Mouse (Mus musculus) layer of hippocampus, adult 18-20 months (tissue): ENCODE measurements around the gene Rsrc2. TPM values are rescaled to one million over a fixed set of nuclear protein-coding genes. Genes with fewer than 3 reads are reported as not detected.

Experiments used
- DNase-seq, 2 experiments: peaks; one replicate each; pipeline ENCODE4 v3.0.0; 2022; ENCODE audit warnings: low spot score in 2 of 2
- total RNA-seq, 2 experiments: library from RNA; stranded (reverse); gene quantifications; 2 replicates each; pipeline ENCODE4 v1.2.3; 2021

Rsrc2 gene
- total RNA-seq, 2 experiments from 2014 or later, result 97.4 to 99.3 TPM

- peak; percentile 22 to 67 for DNase-seq
Observed at GRCm38 (mm10) chr5:123699198-123699597, 50.0 kb downstream of the Rsrc2 start.

GRCm38 (mm10) chr5:123696961-123697360 is 52.3 kb downstream of the Rsrc2 start:
- no peak for DNase-seq

DNA sequence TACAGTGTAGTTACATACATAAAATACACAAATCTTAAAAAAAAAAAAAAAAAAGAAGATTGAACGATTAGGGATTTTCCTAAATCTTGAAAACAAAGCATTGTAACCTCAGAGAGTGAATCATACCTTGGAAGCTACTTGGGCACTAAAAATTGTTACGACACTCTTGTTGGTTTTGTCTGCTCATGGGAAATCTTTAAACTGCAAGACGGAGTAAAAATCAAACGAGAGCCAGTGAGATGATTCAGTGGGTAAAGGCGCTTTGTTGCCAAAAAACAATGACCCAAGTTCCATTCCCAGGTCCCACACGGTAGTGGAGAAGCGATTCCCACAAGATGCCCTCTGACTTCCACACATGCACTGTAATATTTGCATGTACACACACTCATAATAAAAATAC is 53.0 kb downstream of the Rsrc2 start:
- no peak for DNase-seq

GRCm38 (mm10) chr5:123694468-123694867 is 54.7 kb downstream of the Rsrc2 start:
- DNase-seq, result no peak

- DNase-seq, result peak; percentile 64 to 74
Observed at GRCm38 (mm10) chr5:123684221-123685144, 64.7 kb downstream of the Rsrc2 start, which contains the start of gene Clip1. Gene Clip1 (minus strand): TSS chr5:123684618.

GRCm38 (mm10) chr5:123683377-123684220 is 65.6 kb downstream of the Rsrc2 start:
- DNase-seq, result peak in 1 of 2 experiments; percentile 51

DNA sequence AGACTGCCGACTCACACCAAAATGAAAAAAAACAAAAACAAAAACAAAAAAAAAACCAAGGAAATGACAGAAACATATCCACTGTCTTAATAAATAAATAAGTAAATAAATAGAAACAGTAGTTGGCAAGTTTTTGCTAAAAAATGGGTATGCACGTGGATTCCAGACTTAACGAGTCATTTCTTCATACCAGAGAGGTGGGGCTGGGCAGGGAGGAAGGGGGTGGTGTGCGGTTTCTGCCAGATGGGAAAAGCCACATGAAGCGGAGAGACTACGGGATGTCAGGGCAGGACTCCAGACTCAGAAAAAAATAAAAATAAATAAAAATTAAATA is 66.2 kb downstream of the Rsrc2 start:
- peak in 1 of 2 experiments; percentile 33 for DNase-seq

DNA sequence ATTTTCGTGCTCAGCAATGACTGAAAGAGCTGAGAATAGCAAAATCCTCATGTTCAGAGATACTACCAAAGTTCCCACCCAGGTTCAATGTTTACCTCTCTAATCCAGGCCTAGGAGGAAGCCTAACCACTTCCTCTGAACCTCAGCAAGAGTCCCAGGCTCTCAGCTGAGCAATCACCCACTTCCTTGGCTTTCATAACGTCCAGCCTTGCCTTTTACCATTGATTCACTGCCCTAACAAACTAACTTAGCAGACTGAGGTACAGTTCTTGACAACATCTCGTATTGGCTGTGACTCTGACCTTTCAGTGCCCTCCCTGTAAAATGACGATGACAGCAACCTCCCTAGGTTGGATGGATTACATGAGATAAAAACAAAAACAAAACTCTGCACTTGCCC is 66.8 kb downstream of the Rsrc2 start:
- DNase-seq, result no peak

DNA sequence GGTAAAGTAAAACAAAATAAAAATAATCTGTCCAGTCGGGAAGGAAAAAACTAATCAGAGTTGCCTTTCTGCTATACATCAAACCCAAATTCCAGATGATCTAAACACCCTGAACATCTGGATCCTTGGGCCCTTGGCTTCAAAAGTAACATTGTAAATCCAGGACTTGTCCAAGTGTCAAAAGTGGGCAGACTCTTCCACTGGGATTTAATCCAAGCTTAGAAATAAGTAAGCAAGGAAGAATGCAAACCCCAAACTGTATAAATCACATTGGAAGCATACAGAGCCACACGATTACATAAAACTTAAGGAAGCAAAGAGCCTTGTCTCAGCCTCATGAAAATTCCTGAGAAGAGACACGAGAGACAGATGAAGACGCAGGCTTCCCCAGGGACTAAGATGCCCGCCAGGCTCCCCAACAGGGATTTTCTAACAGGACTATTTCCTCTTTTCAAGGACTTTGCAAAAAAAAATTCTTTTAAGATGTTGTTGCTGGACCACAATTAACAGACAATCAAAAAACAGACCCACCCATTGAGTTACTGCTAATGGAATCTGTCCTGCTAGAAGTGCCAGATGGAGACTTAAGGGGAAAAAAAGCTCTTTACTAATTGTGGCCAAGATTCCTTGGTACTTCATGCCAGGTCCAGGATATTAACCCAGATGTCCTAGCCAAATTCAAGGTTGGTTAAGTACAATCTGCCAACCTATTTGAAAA is 69.5 kb downstream of the Rsrc2 start:
- DNase-seq, result no peak

GRCm38 (mm10) chr5:123679106-123679505 is 70.1 kb downstream of the Rsrc2 start:
- no peak for DNase-seq

Other genes with a start within 250 kb of the Rsrc2 start
- under 1 TPM; 0.52 to 0.68 TPM for gene B3gnt4, start 239.0 kb downstream of the Rsrc2 start, total RNA-seq
- 10 to 100 TPM; 30.9 to 32.0 TPM for gene Diablo, start 225.2 kb downstream of the Rsrc2 start, total RNA-seq
- gene Gm49027, start 223.9 kb downstream of the Rsrc2 start, total RNA-seq, result 1 to 10 TPM; 2.2 to 5.0 TPM
- gene Vps33a, start 176.4 kb downstream of the Rsrc2 start, total RNA-seq, result 10 to 100 TPM; 93.0 to 96.5 TPM
- 100 to 1,000 TPM; 127 to 137 TPM for gene Clip1, start 64.8 kb downstream of the Rsrc2 start, total RNA-seq
- 10 to 100 TPM; 51.1 to 55.8 TPM for gene Zcchc8, start 28.3 kb downstream of the Rsrc2 start, total RNA-seq
- 1 to 10 TPM; 1.8 to 3.5 TPM for gene Kntc1, start 302 bp upstream of the Rsrc2 start, total RNA-seq
- gene Hcar2, start 116.1 kb upstream of the Rsrc2 start, total RNA-seq, result under 1 TPM in 1 of 2 experiments, not detected in 1; 0.27 TPM
- gene Hcar1, start 130.6 kb upstream of the Rsrc2 start, total RNA-seq, result under 1 TPM; 0.74 to 0.86 TPM
- gene Denr, start 157.8 kb upstream of the Rsrc2 start, total RNA-seq, result 10 to 100 TPM; 64.9 TPM
- 1 to 10 TPM in 1 of 2 experiments, not detected in 1; 1.6 TPM for gene Gm43518, start 178.0 kb upstream of the Rsrc2 start, total RNA-seq
- gene Ccdc62, start 181.3 kb upstream of the Rsrc2 start, total RNA-seq, result 1 to 10 TPM; 1.3 to 2.4 TPM
- 10 to 100 TPM; 46.3 to 48.5 TPM for gene Hip1r, start 224.2 kb upstream of the Rsrc2 start, total RNA-seq